Mouse (Mus musculus) embryonic facial prominence, embryonic 10.5 days (tissue): ENCODE data around the gene Madcam1. TPM values are rescaled to one million over a fixed set of nuclear protein-coding genes. Genes with fewer than 3 reads are reported as not detected.
A peak's percentile ranks its signal among the peaks of the same experiment; 100 is the strongest.

Source experiments
- DNase-seq: peaks from one replicate; pipeline ENCODE4 v3.0.0-alpha.2; 2017; ENCODE audit warnings: low spot score
- H3K27ac ChIP-seq: fragments of 300-500 bp; sonication (generic); replicated peaks from 2 replicates; pipeline ENCODE4 v1.5.1; 2016; ENCODE audit warnings: mild to moderate bottlenecking
- H3K27me3 ChIP-seq: fragments of 300-500 bp; sonication (generic); replicated peaks from 2 replicates; pipeline ENCODE4 v1.6.1; 2016; ENCODE audit warnings: low read depth, mild to moderate bottlenecking; ENCODE audit not compliant: poor library complexity, severe bottlenecking
- H3K36me3 ChIP-seq: fragments of 300-500 bp; sonication (generic); replicated peaks from 2 replicates; pipeline ENCODE4 v1.6.1; 2016; ENCODE audit warnings: mild to moderate bottlenecking, moderate library complexity
- H3K4me1 ChIP-seq: fragments of 300-500 bp; sonication (generic); 2 replicates; pipeline ENCODE4 v1.6.1; 2016
- H3K4me3 ChIP-seq: fragments of 300-500 bp; sonication (generic); 2 replicates; pipeline ENCODE4 v1.5.1; 2016; ENCODE audit warnings: mild to moderate bottlenecking, moderate library complexity
- H3K9me3 ChIP-seq: fragments of 300-500 bp; sonication (generic); 2 replicates; pipeline ENCODE4 v1.6.1; 2016; ENCODE audit warnings: mild to moderate bottlenecking
- WGBS: fragments of 180-500 bp; shearing (Covaris S2); methylation state at CpG from one replicate; pipeline ENCODE4 v1.1.7; 2016; 5-methylcytosine and 5-hydroxymethylcytosine counted together
- polyA plus RNA-seq: library from polyadenylated mRNA; unstranded; fragments of >200 nt; fragmentation: Nextera tagmentation; extraction: Ambion mirVana; gene quantifications from 2 replicates; pipeline ENCODE4 v1.2.1, GENCODE M21; 2016

The Madcam1 gene
- polyA plus RNA-seq, 1 experiment from 2014 or later = 3.2 TPM

- H3K4me3 ChIP-seq = peak overlapping the region; percentile 67
- 87% methylated on average over 6 of the region's 6 CpGs for WGBS
- H3K4me1 ChIP-seq = peaks cover 26% of the 10 kb centered on the region
- H3K27ac ChIP-seq = peak overlapping the region; percentile 82; the same call in 1 of the 2 replicates
- no peaks in the 10 kb centered on the region for H3K9me3 ChIP-seq
- DNase-seq = no peak
- peaks cover 55% of the 10 kb centered on the region for H3K36me3 ChIP-seq
- H3K27me3 ChIP-seq = no peaks in the 10 kb centered on the region
Observed at GRCm38 (mm10) chr10:79683726-79684640, 19.6 kb downstream of the Madcam1 start.

GRCm38 (mm10) chr10:79684770-79685600 lies 20.6 kb downstream of the Madcam1 start:
- WGBS = 94% methylated on average over 25 of the region's 25 CpGs

GRCm38 (mm10) chr10:79686219-79686618 lies 21.9 kb downstream of the Madcam1 start:
- Histone ChIP-seq H3K4me3 (no peak overlapping the region), H3K36me3 (peaks cover 68% of the 10 kb centered on the region), H3K9me3 (no peaks in the 10 kb centered on the region), H3K27me3 (no peaks in the 10 kb centered on the region), H3K27ac (no peak overlapping the region), H3K4me1 (peaks cover 18% of the 10 kb centered on the region)
- no peak for DNase-seq
- 86% methylated on average over 2 of the region's 2 CpGs for whole genome bisulfite sequencing

More at GRCm38 (mm10) chr10:79684770-79685600, 20.6 kb downstream of the Madcam1 start:
- Histone ChIP-seq H3K27ac (no peak overlapping the region), H3K4me1 (peaks cover 26% of the 10 kb centered on the region), H3K27me3 (no peaks in the 10 kb centered on the region), H3K9me3 (no peaks in the 10 kb centered on the region), H3K36me3 (peaks cover 65% of the 10 kb centered on the region), H3K4me3 (no peak overlapping the region)
- DNase-seq = no peak

GRCm38 (mm10) chr10:79686691-79687090 lies 22.3 kb downstream of the Madcam1 start:
- WGBS = 97% methylated on average over 1 of the region's 1 CpGs
- Histone ChIP-seq H3K4me1 (peaks cover 15% of the 10 kb centered on the region), H3K9me3 (no peaks in the 10 kb centered on the region), H3K4me3 (no peak overlapping the region), H3K36me3 (peaks cover 68% of the 10 kb centered on the region), H3K27me3 (no peaks in the 10 kb centered on the region), H3K27ac (no peak overlapping the region)
- DNase-seq = no peak

- peaks cover 4% of the 10 kb centered on the region; the same call in 1 of the 2 replicates for H3K9me3 ChIP-seq
- no peaks in the 10 kb centered on the region for H3K27me3 ChIP-seq
- WGBS = 96% methylated on average over 6 of the region's 6 CpGs
- H3K27ac ChIP-seq = no peak overlapping the region
- H3K4me3 ChIP-seq = no peak overlapping the region
- DNase-seq = no peak
- peaks cover 15% of the 10 kb centered on the region for H3K4me1 ChIP-seq
- H3K36me3 ChIP-seq = peaks cover 73% of the 10 kb centered on the region
Observed at GRCm38 (mm10) chr10:79687513-79687912, 23.2 kb downstream of the Madcam1 start.

- Histone ChIP-seq H3K27me3 (no peaks in the 10 kb centered on the region), H3K4me1 (peaks cover 6% of the 10 kb centered on the region), H3K4me3 (peak within 1 kb of the TSS; percentile 3; the same call in 1 of the 2 replicates), H3K27ac (no peak within 1 kb of the TSS), H3K9me3 (peaks cover 4% of the 10 kb centered on the region; the same call in 1 of the 2 replicates), H3K36me3 (peaks cover 71% of the 10 kb centered on the region)
- 89% methylated on average over 4 of the region's 4 CpGs for WGBS
- DNase-seq = no peak
Observed at GRCm38 (mm10) chr10:79688720-79689119, 24.4 kb downstream of the Madcam1 start, which contains the start of gene Gzmm. TSS of gene Gzmm (plus strand) at chr10:79689020.

GRCm38 (mm10) chr10:79689178-79689577 lies 24.8 kb downstream of the Madcam1 start:
- 89% methylated on average over 3 of the region's 3 CpGs for WGBS
- DNase-seq = no peak
- Histone ChIP-seq H3K27ac (no peak overlapping the region), H3K36me3 (peaks cover 66% of the 10 kb centered on the region), H3K9me3 (peaks cover 4% of the 10 kb centered on the region; the same call in 1 of the 2 replicates), H3K27me3 (no peaks in the 10 kb centered on the region), H3K4me1 (peaks cover 2% of the 10 kb centered on the region), H3K4me3 (peak overlapping the region; percentile 3; the same call in 1 of the 2 replicates)

GRCm38 (mm10) chr10:79691986-79692548 lies 27.7 kb downstream of the Madcam1 start:
- WGBS = 97% methylated on average over 2 of the region's 2 CpGs
- DNase-seq = no peak
- no peak overlapping the region for H3K4me3 ChIP-seq
- no peak overlapping the region for H3K27ac ChIP-seq
- H3K9me3 ChIP-seq = peaks cover 4% of the 10 kb centered on the region; the same call in 1 of the 2 replicates
- peaks cover 37% of the 10 kb centered on the region for H3K36me3 ChIP-seq
- no peaks in the 10 kb centered on the region for H3K27me3 ChIP-seq
- peaks cover 17% of the 10 kb centered on the region for H3K4me1 ChIP-seq

GRCm38 (mm10) chr10:79693580-79694378 lies 29.4 kb downstream of the Madcam1 start:
- Histone ChIP-seq H3K27ac (no peak overlapping the region), H3K27me3 (no peaks in the 10 kb centered on the region), H3K9me3 (peaks cover 4% of the 10 kb centered on the region; the same call in 1 of the 2 replicates), H3K36me3 (peaks cover 20% of the 10 kb centered on the region), H3K4me1 (peaks cover 17% of the 10 kb centered on the region), H3K4me3 (no peak overlapping the region)
- no peak for DNase-seq
- WGBS = 77% methylated on average over 12 of the region's 12 CpGs

GRCm38 (mm10) chr10:79694379-79694655 lies 30.0 kb downstream of the Madcam1 start:
- Histone ChIP-seq H3K4me3 (no peak overlapping the region), H3K36me3 (peaks cover 15% of the 10 kb centered on the region), H3K9me3 (peaks cover 4% of the 10 kb centered on the region; the same call in 1 of the 2 replicates), H3K27ac (no peak overlapping the region), H3K4me1 (peaks cover 17% of the 10 kb centered on the region), H3K27me3 (no peaks in the 10 kb centered on the region)
- no peak for DNase-seq
- 88% methylated on average over 6 of the region's 6 CpGs for WGBS

- peaks cover 6% of the 10 kb centered on the region for H3K36me3 ChIP-seq
- peaks cover 4% of the 10 kb centered on the region; the same call in 1 of the 2 replicates for H3K9me3 ChIP-seq
- H3K27ac ChIP-seq = peak overlapping the region; percentile 73
- peaks cover 17% of the 10 kb centered on the region for H3K4me1 ChIP-seq
- 0 out of 2 replicates have a peak overlapping the region, but pooled peaks have one; percentile 9 for H3K4me3 ChIP-seq
- 62% methylated on average over 13 of the region's 13 CpGs for WGBS
- H3K27me3 ChIP-seq = no peaks in the 10 kb centered on the region
- peak; percentile 82 for DNase-seq
Observed at GRCm38 (mm10) chr10:79695231-79696128, 31.1 kb downstream of the Madcam1 start.
